8 mouse cellular contexts compared by ENCODE assay signal in the genomic region with DNA sequence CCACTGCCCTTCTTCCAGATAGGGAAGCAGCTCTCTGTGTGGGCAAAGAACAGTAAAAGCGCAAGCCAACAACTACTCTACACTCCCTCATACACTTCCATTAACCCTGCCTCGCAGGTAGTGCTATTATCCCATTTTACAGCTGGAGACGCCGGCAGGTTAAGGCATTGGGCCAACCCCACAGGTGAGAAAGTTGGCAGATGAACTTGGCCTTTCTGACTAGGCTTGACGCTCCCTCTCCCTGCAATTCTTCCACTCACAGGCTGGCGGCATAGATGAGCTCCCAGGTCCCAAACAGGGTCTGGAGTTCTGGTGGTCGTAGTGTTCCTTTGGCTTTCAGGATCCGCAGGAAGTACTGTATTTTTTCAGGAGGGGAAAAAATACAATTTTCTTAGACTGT. TPM values are rescaled to one million over a fixed set of nuclear protein-coding genes. Genes with fewer than 3 reads are reported as not detected.
DNase-seq lines count a peak whose midpoint lies in the region; ATAC-seq and TF ChIP-seq lines count a peak whose summit lies in the region.

No protein-coding gene starts in this region.

- TF ChIP-seq POLR2A in cerebellum, adult 2 months (IDR thresholded peaks at IDR 0.05; ENCODE audit: borderline replicate concordance, insufficient read depth, low read length), result no peak
- TF ChIP-seq POLR2A in embryonic fibroblast, embryonic 13.5 days (IDR thresholded peaks at IDR 0.05; ENCODE audit: low read depth, low read length), result no peak

- ATAC-seq in kidney, embryonic 15.5 days (replicated peaks; ENCODE audit: low FRiP score), result peak; percentile 52; the same call in 1 of the 2 replicates
- ATAC-seq in midbrain, embryonic 13.5 days, result 0 out of 2 replicates have a peak, but pooled peaks have one; percentile 12

- H3K4me3 ChIP-seq in cerebellum, adult 2 months (replicated peaks; ENCODE audit: insufficient read depth, low read depth, low read length), result no peak overlapping the region
- H3K4me3 ChIP-seq in C2C12 (ENCODE audit: insufficient read depth, poor library complexity, severe bottlenecking), result peak overlapping the region; percentile 48
- peak overlapping the region; percentile 57 for H3K4me3 ChIP-seq in embryonic fibroblast, embryonic 13.5 days (ENCODE audit: insufficient read depth, low read length)
- H3K4me3 ChIP-seq in kidney, embryonic 15.5 days (replicated peaks), result peak overlapping the region; percentile 68
- peak overlapping the region; percentile 53 for H3K4me3 ChIP-seq in midbrain, embryonic 13.5 days (replicated peaks)

- H3ac ChIP-seq in C2C12 (ENCODE audit: control insufficient read depth, insufficient read length, low read depth), result peak overlapping the region; percentile 14

- peaks cover 18% of the 10 kb centered on the region for H3K79me2 ChIP-seq in C2C12 (ENCODE audit: control insufficient read depth, insufficient read depth)

- no peaks in the 10 kb centered on the region for H3K9me3 ChIP-seq in kidney, embryonic 15.5 days (replicated peaks)
- no peaks in the 10 kb centered on the region for H3K9me3 ChIP-seq in midbrain, embryonic 13.5 days

- H3K36me3 ChIP-seq in C2C12 (ENCODE audit: control insufficient read depth, insufficient read depth), result peaks cover 17% of the 10 kb centered on the region
- H3K36me3 ChIP-seq in kidney, embryonic 15.5 days, result peaks cover 21% of the 10 kb centered on the region
- H3K36me3 ChIP-seq in midbrain, embryonic 13.5 days, result 0 out of 2 replicates have a peak, but pooled peaks cover 9% of the 10 kb centered on the region

- no peaks in the 10 kb centered on the region for H3K27me3 ChIP-seq in cerebellum, adult 2 months (ENCODE audit: control insufficient read depth, insufficient read depth, low read length)
- H3K27me3 ChIP-seq in C2C12 (ENCODE audit: control insufficient read depth, insufficient read depth, insufficient read length), result no peaks in the 10 kb centered on the region
- no peaks in the 10 kb centered on the region for H3K27me3 ChIP-seq in kidney, embryonic 15.5 days
- 0 out of 2 replicates have a peak, but pooled peaks cover 5% of the 10 kb centered on the region for H3K27me3 ChIP-seq in midbrain, embryonic 13.5 days

- peak in 1 of 2 experiments; percentile 43 for DNase-seq in cerebellum, adult 2 months
- DNase-seq in cerebellum, adult 9-10 months, result no peak
- no peak for DNase-seq in T-cell, adult 2 months (ENCODE audit: low spot score)
- no peak for DNase-seq in layer of hippocampus, adult 11-12 months (ENCODE audit: low spot score)

- peak; percentile 37; the same call in 1 of the 2 replicates for TF ChIP-seq CTCF in cerebellum, adult 2 months (IDR thresholded peaks at IDR 0.05; ENCODE audit: borderline replicate concordance, insufficient read depth, low read depth, low read length)
- no peak for TF ChIP-seq CTCF in C2C12 (IDR thresholded peaks at IDR 0.05; ENCODE audit: control insufficient read depth, insufficient read depth, insufficient read length)
- peak; percentile 21; the same call in 1 of the 2 replicates for TF ChIP-seq CTCF in embryonic fibroblast, embryonic 13.5 days (IDR thresholded peaks at IDR 0.05; ENCODE audit: borderline replicate concordance, insufficient read depth, low read length)

- peak overlapping the region; percentile 84 for H3K4me2 ChIP-seq in kidney, embryonic 15.5 days
- H3K4me2 ChIP-seq in midbrain, embryonic 13.5 days (replicated peaks), result peak overlapping the region; percentile 78

- H3K27ac ChIP-seq in cerebellum, adult 2 months (ENCODE audit: insufficient read depth, low read length), result no peak overlapping the region
- no peak overlapping the region for H3K27ac ChIP-seq in embryonic fibroblast, embryonic 13.5 days (ENCODE audit: insufficient read depth, low read length)
- peak overlapping the region; percentile 59; the same call in 1 of the 2 replicates for H3K27ac ChIP-seq in kidney, embryonic 15.5 days
- no peak overlapping the region for H3K27ac ChIP-seq in midbrain, embryonic 13.5 days

- peak overlapping the region; percentile 63 for H3K9ac ChIP-seq in kidney, embryonic 15.5 days
- peak overlapping the region; percentile 61 for H3K9ac ChIP-seq in midbrain, embryonic 13.5 days (replicated peaks)

- WGBS in cerebellum, adult 2 months, result 10% methylated on average over 8 of the region's 8 CpGs
- 15% methylated on average over 8 of the region's 8 CpGs for WGBS in kidney, embryonic 15.5 days
- 17% methylated on average over 8 of the region's 8 CpGs for WGBS in midbrain, embryonic 13.5 days

- no peaks in the 10 kb centered on the region; the same call in none of the 2 replicates for H3K4me1 ChIP-seq in cerebellum, adult 2 months (ENCODE audit: control insufficient read depth, insufficient read depth, low read length)
- 0 out of 2 replicates have a peak, but pooled peaks cover 5% of the 10 kb centered on the region for H3K4me1 ChIP-seq in embryonic fibroblast, embryonic 13.5 days (ENCODE audit: control insufficient read depth, insufficient read depth, low read length)
- H3K4me1 ChIP-seq in kidney, embryonic 15.5 days, result peaks cover 47% of the 10 kb centered on the region
- peaks cover 48% of the 10 kb centered on the region for H3K4me1 ChIP-seq in midbrain, embryonic 13.5 days (replicated peaks)

- no peaks in the 10 kb centered on the region for H3K79me3 ChIP-seq in C2C12 (ENCODE audit: low read depth)

TF ChIP-seq in C2C12, 6 proteins besides CTCF, POLR2A, EP300 and RAD21:
- TF ChIP-seq MYOG (IDR thresholded peaks at IDR 0.05; ENCODE audit: control insufficient read depth, extremely low read depth, insufficient read length), result no peak

RNA-seq across cellular contexts. Expression of gene Arhgef39, which starts 0.5 kb away (rescaled TPM):
- 2.8 and 3.2 TPM in 2 replicates for polyA plus RNA-seq in cerebellum, adult 2 months (2012; rRNA removed)
- 11.7 TPM for polyA plus RNA-seq in C2C12 (2012; fragmentation: generic; extraction: Trizol)
- 5.4 and 12.8 TPM in 2 replicates for polyA plus RNA-seq in embryonic fibroblast, embryonic 13.5 days (2011; ENCODE audit: insufficient read length, low read depth, missing spikeins)
- polyA plus RNA-seq in kidney, embryonic 15.5 days (2015; fragmentation: Nextera tagmentation; extraction: Ambion mirVana), result 40.8 and 45.3 TPM in 2 replicates
- polyA plus RNA-seq in midbrain, embryonic 13.5 days (2015; fragmentation: Nextera tagmentation; extraction: Ambion mirVana), result 15.4 and 16.1 TPM in 2 replicates

RNA-seq across cellular contexts. Expression of gene Ccdc107, which starts 6.3 kb away (rescaled TPM):
- polyA plus RNA-seq in cerebellum, adult 2 months (2012; rRNA removed), result 133 and 137 TPM in 2 replicates
- polyA plus RNA-seq in C2C12 (2012; fragmentation: generic; extraction: Trizol), result 58.9 TPM
- polyA plus RNA-seq in embryonic fibroblast, embryonic 13.5 days (2011; ENCODE audit: insufficient read length, low read depth, missing spikeins), result 32.5 and 39.2 TPM in 2 replicates
- 69.5 and 72.2 TPM in 2 replicates for polyA plus RNA-seq in kidney, embryonic 15.5 days (2015; fragmentation: Nextera tagmentation; extraction: Ambion mirVana)
- 54.4 and 60.3 TPM in 2 replicates for polyA plus RNA-seq in midbrain, embryonic 13.5 days (2015; fragmentation: Nextera tagmentation; extraction: Ambion mirVana)

RNA-seq across cellular contexts. Expression of gene Car9, which starts 7.8 kb away (rescaled TPM):
- 15.8 and 17.7 TPM in 2 replicates for polyA plus RNA-seq in cerebellum, adult 2 months (2012; rRNA removed)
- polyA plus RNA-seq in C2C12 (2012; fragmentation: generic; extraction: Trizol), result 0.67 TPM
- 0.48 and 2.0 TPM in 2 replicates for polyA plus RNA-seq in embryonic fibroblast, embryonic 13.5 days (2011; ENCODE audit: insufficient read length, low read depth, missing spikeins)
- polyA plus RNA-seq in kidney, embryonic 15.5 days (2015; fragmentation: Nextera tagmentation; extraction: Ambion mirVana), result 1.7 and 2.1 TPM in 2 replicates
- polyA plus RNA-seq in midbrain, embryonic 13.5 days (2015; fragmentation: Nextera tagmentation; extraction: Ambion mirVana), result 0.19 and 0.27 TPM in 2 replicates

RNA-seq across cellular contexts. Expression of gene Sit1, which starts 15.4 kb away (rescaled TPM):
- not detected in 2 replicates for polyA plus RNA-seq in cerebellum, adult 2 months (2012; rRNA removed)
- not detected for polyA plus RNA-seq in C2C12 (2012; fragmentation: generic; extraction: Trizol)
- not detected in 2 replicates for polyA plus RNA-seq in embryonic fibroblast, embryonic 13.5 days (2011; ENCODE audit: insufficient read length, low read depth, missing spikeins)
- not detected in 2 replicates for polyA plus RNA-seq in kidney, embryonic 15.5 days (2015; fragmentation: Nextera tagmentation; extraction: Ambion mirVana)
- not detected in 2 replicates for polyA plus RNA-seq in midbrain, embryonic 13.5 days (2015; fragmentation: Nextera tagmentation; extraction: Ambion mirVana)

RNA-seq across cellular contexts. Expression of gene Tpm2, which starts 24.6 kb away (rescaled TPM):
- polyA plus RNA-seq in cerebellum, adult 2 months (2012; rRNA removed), result 18.0 and 21.1 TPM in 2 replicates
- polyA plus RNA-seq in C2C12 (2012; fragmentation: generic; extraction: Trizol), result 622 TPM
- 722 and 1,110 TPM in 2 replicates for polyA plus RNA-seq in embryonic fibroblast, embryonic 13.5 days (2011; ENCODE audit: insufficient read length, low read depth, missing spikeins)
- 248 and 303 TPM in 2 replicates for polyA plus RNA-seq in kidney, embryonic 15.5 days (2015; fragmentation: Nextera tagmentation; extraction: Ambion mirVana)
- polyA plus RNA-seq in midbrain, embryonic 13.5 days (2015; fragmentation: Nextera tagmentation; extraction: Ambion mirVana), result 13.2 TPM in 2 replicates
